Mouse (Mus musculus) left cerebral cortex, postnatal 4 days (tissue): ENCODE data around the gene Cryba4. TPM values are rescaled to one million over a fixed set of nuclear protein-coding genes. Genes with fewer than 3 reads are reported as not detected.
A peak's percentile ranks its signal among the peaks of the same experiment; 100 is the strongest.

Experiments
- DNase-seq: peaks from one replicate; pipeline ENCODE4 v3.0.0-alpha.2; 2022
- intact Hi-C: fragments of 180-260 bp; cut with DNase I; formaldehyde crosslinking; loops from one replicate; pipeline ENCODE4 v1.15.1; 2025
- total RNA-seq, 2 experiments: library from RNA; stranded (reverse); gene quantifications; 2 replicates each; pipeline ENCODE4 v1.2.3; 2021

Gene Cryba4
- total RNA-seq, 2 experiments from 2014 or later: 0.50 to 0.54 TPM

GRCm38 (mm10) chr5:112286984-112287641 is 34.8 kb upstream of the Cryba4 start:
- DNase-seq: no peak
- intact Hi-C loops: no loop called here

- intact Hi-C loops: no loop called here
- DNase-seq: no peak
Measured at GRCm38 (mm10) chr5:112286608-112286983, 34.3 kb upstream of the Cryba4 start.

- intact Hi-C loops: no loop called here
- no peak for DNase-seq
Measured at GRCm38 (mm10) chr5:112285548-112286085, 33.3 kb upstream of the Cryba4 start.

- no peak for DNase-seq
- intact Hi-C loops: no loop called here
Measured at GRCm38 (mm10) chr5:112284203-112284582, 31.9 kb upstream of the Cryba4 start.

- no peak for DNase-seq
- intact Hi-C loops: no loop called here
Measured at GRCm38 (mm10) chr5:112283543-112284202, 31.4 kb upstream of the Cryba4 start.

GRCm38 (mm10) chr5:112282780-112283482 is 30.6 kb upstream of the Cryba4 start:
- intact Hi-C loops: no loop called here
- DNase-seq: no peak

- intact Hi-C loops: no loop called here
Measured at GRCm38 (mm10) chr5:112282123-112282779, 29.9 kb upstream of the Cryba4 start.

GRCm38 (mm10) chr5:112281676-112282075 is 29.4 kb upstream of the Cryba4 start:
- DNase-seq: no peak
- intact Hi-C loops: no loop called here

More at GRCm38 (mm10) chr5:112282123-112282779, 29.9 kb upstream of the Cryba4 start:
- no peak for DNase-seq

- intact Hi-C loops: no loop called here
- DNase-seq: no peak
Measured at GRCm38 (mm10) chr5:112280863-112281660, 28.7 kb upstream of the Cryba4 start.

GRCm38 (mm10) chr5:112280151-112280550 is 27.8 kb upstream of the Cryba4 start:
- DNase-seq: no peak
- intact Hi-C loops: no loop called here

- intact Hi-C loops: no loop called here
- DNase-seq: no peak
Measured at GRCm38 (mm10) chr5:112279181-112280021, 27.1 kb upstream of the Cryba4 start.

- intact Hi-C loops: no loop called here
- no peak for DNase-seq
Measured at GRCm38 (mm10) chr5:112277906-112278470, 25.7 kb upstream of the Cryba4 start.

GRCm38 (mm10) chr5:112276907-112277348 is 24.6 kb upstream of the Cryba4 start:
- intact Hi-C loops: no loop called here
- DNase-seq: no peak

GRCm38 (mm10) chr5:112276267-112276873 is 24.1 kb upstream of the Cryba4 start, which contains the start of gene Tpst2:
Tpst2 (plus strand) TSS chr5:112276691.
- intact Hi-C loops: no loop called here
- DNase-seq: peak; percentile 100

- intact Hi-C loops: no loop called here
- DNase-seq: no peak
Measured at GRCm38 (mm10) chr5:112275021-112275804, 22.9 kb upstream of the Cryba4 start.

GRCm38 (mm10) chr5:112273746-112274463 is 21.6 kb upstream of the Cryba4 start:
- no peak for DNase-seq
- intact Hi-C loops: no loop called here

- no peak for DNase-seq
- intact Hi-C loops: no loop called here
Measured at GRCm38 (mm10) chr5:112272934-112273333, 20.6 kb upstream of the Cryba4 start.
